Mouse (Mus musculus) spleen, postnatal 4 days (tissue): Measurements from ENCODE around the gene Gm20716.

Experiments
- DNase-seq, 2 experiments: peaks; one replicate each; pipeline ENCODE4 v3.0.0; 2022; ENCODE audit warnings: low spot score in 2 of 2

The Gm20716 gene

DNA sequence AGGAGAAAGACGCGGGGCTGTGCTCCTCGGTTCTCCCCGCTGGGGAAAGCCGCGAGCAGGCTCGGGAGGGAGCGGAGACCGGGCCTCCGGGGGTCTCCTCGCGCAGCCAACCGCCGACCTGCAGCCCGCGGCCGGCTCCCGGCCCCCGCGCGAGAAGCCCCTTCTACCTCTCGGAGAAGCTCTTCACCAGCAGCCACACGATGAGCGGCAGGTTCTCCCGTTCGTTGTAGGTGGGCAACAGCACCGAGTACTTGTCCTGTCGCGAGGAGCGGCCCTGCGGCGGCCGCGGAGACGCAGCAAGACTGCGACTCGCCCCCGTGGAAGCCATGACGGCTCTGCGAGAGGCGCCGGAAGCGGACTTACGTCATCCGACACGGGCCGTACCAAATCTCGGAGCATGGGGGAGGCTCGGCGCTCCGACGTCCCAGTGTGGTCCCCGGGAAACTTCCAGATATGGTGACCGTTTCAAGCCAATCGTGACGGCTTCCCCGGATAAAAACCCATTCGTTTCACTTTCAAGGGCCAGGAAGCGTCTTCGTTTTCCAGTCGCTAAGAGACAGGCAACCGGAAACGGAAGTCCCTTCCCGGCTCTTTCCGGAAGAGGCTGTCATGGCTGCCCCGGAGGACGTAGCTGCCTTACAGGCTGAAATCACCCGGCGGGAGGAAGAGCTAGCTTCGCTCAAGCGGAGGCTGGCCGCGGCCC is at the start of gene Gm20716, which contains the start of the genes Dpm1 and Mocs3:
Gm20716 (minus strand) TSS at position 339 of the 703 bp plus-strand sequence.
Dpm1 (minus strand) TSS at position 566 of the 703 bp plus-strand sequence.
Mocs3 (plus strand) TSS at position 597 of the 703 bp plus-strand sequence.
- DNase-seq = peak; percentile 80 to 91

DNA sequence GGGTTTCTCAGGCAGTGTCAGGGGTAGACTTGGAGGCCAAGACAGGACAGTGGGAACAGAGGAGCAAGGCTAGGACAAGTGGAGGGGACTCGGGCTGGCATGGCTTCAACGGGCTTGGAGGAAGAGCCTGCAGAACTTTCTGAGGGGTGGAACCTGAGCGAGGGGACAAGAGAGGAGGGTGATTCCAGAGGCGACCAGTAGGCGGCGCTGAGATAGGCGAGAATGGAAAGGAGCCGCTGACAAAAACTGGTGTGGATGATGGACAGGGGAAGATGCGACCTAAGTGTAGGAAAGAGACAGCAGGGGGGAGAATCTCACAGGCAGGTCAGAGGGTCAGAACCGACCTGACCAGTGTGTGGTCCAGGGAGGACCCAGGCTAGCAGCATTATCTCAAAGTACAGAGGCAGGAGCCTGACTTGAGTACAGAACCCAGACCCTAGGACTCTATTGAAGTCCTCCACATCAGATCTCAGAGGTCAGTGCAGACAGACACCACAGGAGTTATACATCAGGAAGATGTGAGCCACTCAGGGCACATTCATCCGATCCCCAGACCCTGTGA is 44.3 kb upstream of the Gm20716 start:
- DNase-seq = peak; percentile 68 to 90

DNA sequence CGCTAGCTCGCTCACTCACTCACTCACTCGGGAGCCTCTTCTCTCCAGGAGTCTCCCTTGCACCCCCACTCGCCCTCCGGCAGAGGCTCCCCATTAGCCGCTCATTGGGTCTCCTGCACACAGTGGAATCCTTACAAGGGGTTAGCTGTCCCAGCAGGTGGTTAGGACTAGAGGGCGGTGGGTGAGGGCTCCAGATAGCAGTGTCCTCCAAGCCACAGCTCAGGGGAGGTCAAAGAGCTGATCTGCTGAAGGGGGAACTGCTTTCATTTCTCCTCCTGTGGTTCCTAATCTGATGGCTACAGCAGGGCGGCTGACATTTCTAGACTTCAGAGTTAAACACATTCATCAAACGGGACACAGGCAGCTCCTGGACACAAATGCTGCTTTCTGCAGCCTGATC is 43.2 kb upstream of the Gm20716 start:
- DNase-seq = no peak

DNA sequence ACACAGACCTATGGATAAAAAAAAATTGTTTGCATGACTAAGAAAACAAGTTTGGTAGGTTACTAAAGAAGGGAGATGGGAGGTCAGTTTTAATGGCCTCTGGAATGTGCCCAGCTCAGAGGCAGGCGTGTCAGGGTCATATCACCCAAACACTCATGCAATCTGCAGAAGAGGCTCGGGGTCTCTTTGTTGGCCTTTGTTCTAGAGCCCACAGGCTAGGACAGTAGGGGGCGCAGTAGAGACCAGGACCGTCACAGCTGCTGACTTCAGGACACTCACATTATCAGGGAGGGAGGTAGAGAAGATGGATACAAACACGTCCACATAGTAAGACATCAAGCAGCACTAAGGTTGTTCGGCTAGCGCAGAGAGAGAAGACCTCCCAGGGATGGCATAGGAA is 37.9 kb upstream of the Gm20716 start:
- DNase-seq = no peak

DNA sequence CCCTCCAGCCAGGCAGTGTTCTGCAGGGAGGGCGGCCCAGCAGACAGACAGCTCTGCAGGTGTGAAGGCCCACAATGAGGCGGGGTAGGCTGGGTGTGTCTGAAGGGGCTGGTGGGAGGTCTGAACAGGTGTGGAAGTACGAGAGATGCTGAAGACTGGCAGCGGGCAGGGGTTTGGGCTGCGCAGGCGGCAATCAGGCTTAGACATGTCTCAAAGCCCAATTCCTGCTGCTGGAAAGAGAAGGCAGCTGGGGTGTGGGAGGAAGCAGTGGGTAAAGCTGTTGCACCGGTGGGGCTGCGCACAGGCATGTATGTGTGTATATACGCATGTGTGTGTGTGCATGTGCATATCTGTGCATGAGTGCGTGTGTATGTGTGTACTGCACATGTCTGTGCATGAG is 30.7 kb upstream of the Gm20716 start:
- DNase-seq = no peak

DNA sequence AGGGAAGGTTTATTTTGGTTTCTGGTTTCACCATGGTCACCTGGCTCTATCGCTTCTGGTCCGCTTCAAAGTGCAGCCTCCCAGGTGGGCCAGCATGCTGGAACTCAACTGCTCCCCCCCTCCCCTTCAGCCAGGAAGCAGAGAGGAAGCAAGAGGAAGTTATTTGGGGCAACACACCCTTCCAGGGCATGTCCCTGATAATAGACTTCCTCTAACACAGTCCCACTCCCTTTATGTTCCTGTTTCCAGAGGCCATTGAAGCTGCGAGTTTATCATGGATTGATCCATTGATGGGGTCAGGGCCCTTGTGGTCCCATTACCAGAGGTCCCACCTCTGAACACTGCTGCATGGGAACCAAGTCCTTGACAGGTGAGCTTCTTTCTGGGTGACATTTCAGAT is 30.0 kb upstream of the Gm20716 start:
- DNase-seq = no peak

DNA sequence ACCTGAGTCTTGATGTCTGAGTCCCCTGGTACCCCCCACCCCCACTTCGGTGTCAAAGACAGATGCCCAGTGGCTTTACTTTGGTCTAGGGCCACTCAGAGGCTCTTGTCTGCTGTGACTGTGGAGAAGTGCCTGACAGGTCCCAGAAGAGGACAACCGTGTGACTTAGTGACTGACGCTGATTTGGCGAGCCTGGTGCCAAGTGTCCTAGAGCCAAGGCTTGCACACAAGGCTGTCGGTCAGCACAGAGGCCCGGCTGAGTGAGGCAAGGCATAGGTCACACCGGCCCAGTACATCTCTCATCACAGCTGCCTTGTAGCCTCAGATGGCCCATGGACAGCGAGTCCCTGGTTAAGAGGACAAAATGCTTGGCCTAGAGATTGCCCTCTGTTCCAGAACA is 28.9 kb upstream of the Gm20716 start:
- no peak for DNase-seq

DNA sequence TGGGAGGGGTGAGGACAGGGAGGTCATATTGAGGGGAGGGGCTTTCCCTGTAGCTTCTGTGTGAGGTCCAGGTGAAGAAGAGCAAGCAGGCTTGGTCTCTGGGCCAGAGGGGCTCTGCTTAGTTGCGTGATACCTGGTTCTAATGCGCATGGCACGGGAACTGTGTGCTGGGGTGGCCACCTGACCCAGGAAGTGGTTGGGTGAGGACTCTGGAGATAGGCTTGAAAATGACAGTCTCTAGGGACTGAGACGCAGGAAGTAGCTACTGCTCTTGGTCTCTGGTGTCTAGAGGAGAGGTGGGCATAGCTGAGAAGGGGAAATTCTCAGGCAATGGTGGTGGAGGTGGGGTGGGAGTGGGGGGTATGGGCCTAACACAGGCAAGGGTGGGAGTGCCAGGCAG is 27.0 kb upstream of the Gm20716 start:
- DNase-seq = no peak

DNA sequence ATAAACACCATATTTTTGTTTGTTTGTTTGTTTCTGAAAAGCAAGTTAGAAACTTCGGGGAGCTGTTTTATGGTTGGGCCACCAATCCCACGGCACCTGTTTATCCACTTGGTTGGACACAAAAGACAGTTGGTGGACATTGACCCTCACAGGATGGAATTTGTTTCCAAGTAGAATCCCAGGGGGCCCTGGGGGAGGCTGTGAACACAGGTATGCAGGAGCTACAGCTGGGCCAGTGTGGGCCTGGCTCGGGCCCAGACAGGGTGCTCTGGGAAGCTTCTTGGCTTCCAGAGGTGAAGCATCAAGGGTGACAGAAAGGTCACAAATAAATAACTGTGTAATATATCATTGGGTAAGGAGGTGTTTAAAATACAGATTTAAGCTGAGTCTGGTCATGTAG is 26.3 kb upstream of the Gm20716 start:
- DNase-seq = no peak

DNA sequence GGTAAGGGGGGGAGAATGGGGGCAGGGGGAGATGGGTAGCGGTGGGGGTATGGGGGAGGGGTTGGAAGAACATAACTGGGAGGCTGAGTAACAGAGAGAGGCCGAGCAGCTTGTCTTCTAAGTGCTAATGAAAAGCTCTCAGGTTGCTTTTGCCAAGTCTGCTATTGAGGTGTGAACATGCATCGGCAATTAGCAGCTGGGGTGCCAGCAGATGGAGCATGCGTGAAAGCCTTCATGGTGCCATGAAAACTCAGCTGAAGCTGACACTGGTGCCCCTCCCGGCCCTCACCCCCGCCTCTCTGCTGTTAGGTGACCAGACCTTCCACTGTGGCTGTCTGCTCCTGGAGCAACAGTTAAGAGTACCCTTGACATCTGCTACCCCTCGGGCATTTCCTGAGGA is 23.7 kb upstream of the Gm20716 start:
- DNase-seq = no peak

DNA sequence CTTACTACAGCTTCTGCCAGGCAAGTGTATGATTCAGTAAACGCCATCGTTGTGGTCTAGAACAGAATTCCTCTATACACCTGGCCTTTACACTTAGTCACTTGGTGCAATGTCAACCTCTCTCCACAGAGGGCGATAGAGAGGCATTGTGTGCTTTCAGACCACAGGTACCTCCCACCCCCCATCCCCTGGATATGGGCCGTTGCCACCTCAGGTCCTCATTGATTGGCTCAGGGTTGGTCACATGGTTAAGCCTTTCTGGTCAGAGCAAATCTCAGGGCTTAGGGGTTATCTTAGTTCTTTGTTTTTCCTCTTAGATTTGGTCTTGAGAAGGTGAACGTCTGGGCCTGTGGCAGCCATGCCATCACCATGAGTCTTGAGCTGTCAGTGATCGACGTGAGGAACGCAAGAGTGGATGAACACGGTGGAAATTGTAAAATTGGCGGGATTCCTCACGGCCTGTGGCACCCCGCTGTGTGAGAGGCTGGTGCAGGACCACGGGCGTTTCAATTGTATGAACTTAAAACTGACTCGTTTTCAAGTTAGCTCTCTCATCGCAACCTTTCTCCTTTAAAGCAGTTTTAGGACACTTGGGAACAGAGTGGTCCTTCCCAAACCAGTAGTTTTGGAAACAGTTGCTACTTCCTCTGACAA is 22.6 kb upstream of the Gm20716 start:
- DNase-seq = no peak

DNA sequence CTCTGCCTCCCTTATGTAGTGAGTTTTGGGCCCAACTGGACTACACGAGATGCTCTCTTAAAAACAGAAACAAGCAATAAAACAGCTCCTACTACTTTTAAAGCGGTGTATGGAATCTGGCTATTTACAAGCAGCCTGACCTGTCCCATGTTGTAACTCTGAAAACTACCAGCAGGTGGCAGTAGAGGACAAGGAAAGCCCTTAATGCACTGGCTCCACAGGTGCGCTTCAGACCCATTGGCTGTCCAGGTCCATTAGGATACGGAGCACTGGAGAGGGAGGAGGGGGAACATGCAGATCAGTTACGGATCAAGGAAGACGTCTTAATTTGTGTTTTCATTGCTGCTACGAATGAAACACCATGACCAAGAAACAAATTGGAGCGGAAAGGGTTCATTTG is 20.1 kb upstream of the Gm20716 start:
- DNase-seq = peak; percentile 81 to 93

DNA sequence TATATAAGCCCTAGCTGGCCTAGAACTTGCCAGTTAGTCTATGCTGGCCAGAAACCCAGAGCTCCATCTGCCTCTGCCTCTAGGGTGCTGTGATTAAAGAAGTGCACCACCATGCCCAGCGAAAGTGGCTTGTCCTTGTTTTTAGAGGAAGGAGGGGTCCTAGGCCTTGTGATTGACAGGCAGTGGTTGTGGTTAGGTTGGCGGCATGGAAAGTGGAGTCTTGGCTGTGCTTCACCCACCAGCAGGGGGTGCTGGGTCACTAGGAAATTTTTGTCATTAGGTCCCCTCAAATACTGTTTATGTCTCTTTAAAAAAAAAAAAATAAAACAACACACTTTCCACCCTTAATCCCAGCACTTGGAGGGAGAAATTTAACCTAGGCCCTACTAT is 18.7 kb upstream of the Gm20716 start:
- DNase-seq = no peak

DNA sequence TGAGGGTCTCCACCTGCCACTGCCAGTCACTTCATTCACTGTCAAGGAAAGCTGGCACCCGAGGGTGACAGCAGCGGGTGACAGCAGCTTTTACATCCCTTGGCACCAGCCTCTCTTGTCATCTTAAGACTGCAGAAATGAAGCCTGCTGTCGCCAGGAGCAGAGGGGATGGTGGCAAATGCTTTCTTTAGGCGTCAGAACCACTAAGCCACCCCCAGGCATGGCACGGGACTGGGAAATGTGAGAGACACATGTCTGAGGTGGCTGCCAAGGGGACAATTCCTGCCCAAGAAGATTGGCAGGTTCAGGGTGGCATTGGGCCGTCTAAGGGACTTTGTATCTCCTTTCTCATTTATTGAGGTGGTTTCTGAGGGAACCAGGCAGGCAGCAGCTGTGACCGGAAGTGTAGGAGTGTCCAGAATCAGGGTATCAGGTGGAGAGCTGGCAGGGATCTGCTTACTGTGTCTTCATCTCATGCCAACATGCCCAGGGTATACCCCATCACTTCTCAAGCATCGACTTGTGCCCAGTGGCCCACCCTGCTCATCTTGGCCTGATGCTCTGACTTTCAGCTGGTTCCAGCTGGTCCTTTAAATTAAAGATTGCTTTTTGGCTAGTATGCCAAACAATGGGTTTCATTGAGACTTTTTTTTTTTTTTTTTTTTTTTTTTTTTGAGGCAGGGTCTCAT is 18.1 kb upstream of the Gm20716 start:
- no peak for DNase-seq

DNA sequence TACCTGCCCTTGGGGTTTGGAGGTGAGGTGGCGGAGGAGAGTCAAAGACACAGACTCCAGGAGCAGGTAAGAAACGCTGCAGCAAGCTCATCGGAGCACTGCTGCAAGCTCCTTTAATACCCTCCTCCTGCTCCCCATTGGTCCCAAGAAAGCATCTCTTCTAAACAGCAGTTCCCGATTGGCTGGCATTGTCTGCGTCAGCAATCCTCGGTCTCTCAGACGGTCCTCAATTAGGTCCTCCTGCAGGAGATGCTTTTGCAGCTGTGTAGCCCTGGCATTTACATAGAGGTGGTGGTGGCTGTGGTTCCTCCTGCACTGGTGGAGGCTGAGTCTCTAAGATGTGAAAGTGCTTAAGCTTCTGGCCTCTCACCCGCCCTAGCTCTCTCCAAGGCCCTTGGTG is 15.4 kb upstream of the Gm20716 start:
- DNase-seq = no peak

DNA sequence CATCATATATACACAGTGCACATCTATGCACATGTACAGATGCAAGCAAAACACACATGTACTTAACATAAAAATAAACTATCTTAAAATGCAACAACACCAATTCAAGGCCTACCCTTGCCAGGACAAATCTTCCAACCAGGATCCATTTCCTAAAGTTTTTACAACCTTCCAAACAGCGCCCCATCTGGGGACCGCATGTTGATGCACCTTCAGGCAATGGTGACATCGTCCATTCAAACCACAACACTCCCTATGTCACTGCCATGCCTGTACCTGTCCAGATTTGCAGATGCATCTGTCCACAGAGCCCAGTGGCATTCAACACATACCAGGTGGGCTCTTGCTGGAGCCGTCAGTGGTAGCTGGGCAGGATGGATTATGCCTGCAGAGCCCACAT is 13.1 kb upstream of the Gm20716 start:
- no peak for DNase-seq

DNA sequence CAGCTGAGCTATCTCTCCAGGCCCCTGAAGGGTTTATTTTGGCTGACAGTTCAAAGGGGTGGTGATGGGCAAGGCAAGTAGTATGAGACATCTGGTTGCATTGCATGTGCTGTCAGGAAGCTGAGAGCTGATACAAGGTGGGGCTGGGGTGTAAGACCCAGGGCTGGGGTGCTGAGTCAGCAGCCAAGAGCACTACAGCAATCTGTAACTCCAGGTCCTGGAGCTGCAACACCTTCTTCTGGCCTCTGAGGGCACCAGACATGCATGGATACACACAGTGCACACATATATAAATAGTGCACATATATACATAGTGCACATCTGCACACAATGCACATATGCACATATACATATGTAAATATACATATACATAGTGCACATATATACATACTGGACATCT is 12.7 kb upstream of the Gm20716 start:
- DNase-seq = no peak

DNA sequence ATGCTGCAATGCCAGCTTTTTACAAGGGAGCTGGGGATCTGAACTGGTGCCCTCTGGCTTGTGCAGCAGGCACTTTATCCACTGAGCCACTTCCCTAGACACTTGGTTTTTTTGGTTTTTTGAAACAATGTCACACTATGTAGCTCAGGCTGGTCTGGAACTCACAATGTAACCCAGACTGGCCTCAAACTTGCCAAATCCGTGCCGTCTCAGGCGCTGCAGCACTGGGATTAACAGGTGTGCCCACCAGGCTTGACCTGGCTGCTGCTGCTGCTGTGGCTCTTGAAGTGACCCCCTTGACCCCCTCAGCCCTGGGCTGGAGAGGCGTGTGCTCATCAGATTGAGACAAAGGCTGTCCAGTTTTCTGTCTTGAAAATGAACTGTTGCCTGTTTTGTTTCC is 8.2 kb upstream of the Gm20716 start:
- no peak for DNase-seq

DNA sequence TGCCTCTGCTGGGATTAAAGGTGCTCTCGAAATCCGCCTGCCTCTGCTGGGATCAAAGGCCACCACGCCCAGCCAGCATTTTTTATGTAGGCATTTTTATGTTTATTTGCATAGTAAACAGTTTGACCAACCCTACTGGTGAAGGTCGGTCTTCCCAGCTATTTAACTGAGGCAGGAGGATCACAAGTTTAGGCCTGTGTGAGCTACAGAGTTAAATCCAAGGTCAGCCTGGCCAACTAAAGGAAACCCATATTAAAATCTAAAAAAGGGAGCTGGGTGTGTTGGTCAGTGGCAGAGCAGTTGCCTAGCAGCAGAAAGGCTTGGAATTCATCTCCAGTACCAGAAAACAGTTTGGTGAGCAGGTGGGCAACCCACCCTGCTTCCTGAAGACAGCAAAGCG is 3.1 kb upstream of the Gm20716 start:
- no peak for DNase-seq

DNA sequence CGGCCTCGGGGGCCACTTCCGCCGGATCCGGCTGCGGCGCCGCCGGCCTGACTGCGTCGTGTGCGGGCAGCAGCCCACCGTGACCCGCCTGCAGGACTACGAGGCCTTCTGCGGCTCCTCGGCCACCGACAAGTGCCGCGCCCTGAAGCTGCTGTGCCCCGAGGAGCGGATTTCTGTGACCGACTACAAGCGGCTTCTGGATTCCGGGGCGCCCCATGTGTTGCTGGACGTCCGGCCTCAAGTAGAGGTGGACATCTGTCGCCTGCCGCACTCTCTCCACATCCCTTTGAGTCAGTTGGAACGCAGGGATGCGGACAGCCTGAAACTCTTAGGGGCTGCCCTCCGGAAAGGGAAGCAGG is 1.3 kb upstream of the Gm20716 start:
- DNase-seq = peak in 1 of 2 experiments; percentile 66

DNA sequence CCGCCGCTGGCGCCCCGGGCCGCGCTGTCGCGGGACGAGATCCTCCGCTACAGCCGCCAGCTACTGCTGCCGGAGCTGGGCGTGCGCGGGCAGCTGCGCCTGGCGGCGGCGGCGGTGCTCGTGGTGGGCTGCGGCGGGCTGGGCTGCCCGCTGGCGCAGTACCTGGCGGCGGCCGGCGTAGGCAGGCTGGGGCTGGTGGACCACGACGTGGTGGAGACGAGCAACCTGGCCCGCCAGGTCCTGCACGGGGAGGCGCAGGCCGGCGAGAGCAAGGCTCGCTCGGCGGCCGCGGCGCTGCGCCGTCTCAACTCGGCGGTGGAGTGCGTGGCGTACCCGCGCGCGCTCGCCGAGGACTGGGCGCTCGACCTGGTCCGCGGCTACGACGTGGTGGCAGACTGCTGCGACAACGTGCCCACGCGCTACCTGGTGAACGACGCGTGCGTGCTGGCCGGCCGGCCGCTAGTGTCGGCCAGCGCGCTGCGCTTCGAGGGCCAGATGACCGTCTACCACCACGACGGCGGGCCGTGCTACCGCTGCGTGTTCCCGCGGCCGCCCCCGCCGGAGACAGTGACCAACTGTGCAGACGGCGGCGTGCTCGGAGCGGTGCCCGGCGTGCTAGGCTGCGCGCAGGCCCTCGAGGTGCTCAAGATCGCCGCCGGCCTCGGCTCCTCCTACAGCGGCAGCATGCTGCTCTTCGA is 758 bp upstream of the Gm20716 start:
- DNase-seq = peak; percentile 32 to 69
